ENCODE assay signal across 23 mouse cellular contexts in the genomic region with DNA sequence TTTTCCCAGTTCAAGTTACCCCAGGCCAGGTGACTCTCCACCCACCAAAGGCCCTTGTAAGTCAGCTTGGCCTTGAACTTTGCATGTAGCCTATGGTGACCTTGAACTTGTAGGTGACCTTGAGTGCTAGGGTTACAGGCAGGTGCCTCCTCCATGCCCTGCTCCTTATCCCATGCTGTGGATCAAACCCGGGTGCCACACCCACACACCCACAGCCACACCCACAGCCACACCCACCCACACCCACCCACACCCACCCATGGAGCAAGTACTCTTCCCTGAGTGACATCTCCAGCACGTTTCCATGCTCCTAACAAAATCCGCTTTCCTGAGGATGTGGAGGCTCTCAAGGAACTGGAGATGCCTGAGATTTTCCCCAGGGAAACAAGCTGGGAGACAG.
DNase-seq lines count a peak whose midpoint lies in the region; ATAC-seq and TF ChIP-seq lines count a peak whose summit lies in the region.
"Had no signal": no experiment of that assay in that cellular context is flagged by ENCODE, and none has a peak within 500 bp of the region (broad histone marks: within the 10 kb centered on the region; RNA-seq: fewer than 3 reads in every experiment).

No protein-coding gene starts in this region.

- no peak for TF ChIP-seq CTCF in MEL (IDR thresholded peaks at IDR 0.05 in 2 of 3, conservative IDR thresholded peaks at IDR 0.05 in 1 of 3; ENCODE audit: control insufficient read depth in 1 of 3, insufficient read depth in 1 of 3, low read depth in 2 of 3, low read length in 3 of 3, poor library complexity in 1 of 3, severe bottlenecking in 1 of 3)

- 0 out of 2 replicates have a peak, but pooled peaks have one; percentile 25 for ATAC-seq in heart, embryonic 12.5 days (ENCODE audit: insufficient number of reproducible peaks, low FRiP score)
- ATAC-seq in liver, embryonic 11.5 days (replicated peaks; ENCODE audit: low FRiP score), result peak; percentile 54; the same call in 1 of the 2 replicates
- peak; percentile 49; the same call in 1 of the 2 replicates for ATAC-seq in liver, embryonic 15.5 days (ENCODE audit: insufficient read depth)
- ATAC-seq: forebrain, embryonic 16.5 days; hindbrain, embryonic 16.5 days; inflammation-experienced regulatory T-cells, adult 6 months had no signal

- peaks cover 17% of the 10 kb centered on the region for H3K4me1 ChIP-seq in heart, embryonic 12.5 days (replicated peaks)
- peaks cover 1 to 19% of the 10 kb centered on the region in 2 experiments for H3K4me1 ChIP-seq in MEL (ENCODE audit: control insufficient read depth in 1 of 2, insufficient read depth in 2 of 2, low read length in 2 of 2)
- H3K4me1 ChIP-seq in liver, embryonic 11.5 days (replicated peaks; ENCODE audit: control insufficient read depth, insufficient read depth, low read length), result 0 out of 2 replicates have a peak, but pooled peaks cover 4% of the 10 kb centered on the region
- peaks cover 16% of the 10 kb centered on the region for H3K4me1 ChIP-seq in liver, embryonic 15.5 days (replicated peaks)

- TF ChIP-seq POLR2A in MEL (IDR thresholded peaks at IDR 0.05; ENCODE audit: control insufficient read depth in 1 of 2, insufficient read depth in 1 of 2, low read depth in 1 of 2, low read length in 2 of 2, poor library complexity in 1 of 2), result no peak

- DNase-seq in heart, adult 18-20 months, result no peak
- peak; percentile 22 for DNase-seq in MEL (ENCODE audit: low read depth, low spot score)
- DNase-seq in liver, embryonic 11.5 days (ENCODE audit: low spot score), result no peak
- no peak for DNase-seq in adrenal gland, adult 8-10 months
- DNase-seq in adrenal gland, postnatal 4 days (ENCODE audit: low spot score in 2 of 2), result no peak
- no peak for DNase-seq in urinary bladder, postnatal 36 days (ENCODE audit: low spot score in 2 of 2)
- DNase-seq: adrenal gland, adult 2 months; adrenal gland, postnatal 36 days; cerebellum, adult 11 months; cerebellum, adult 8-10 months; cerebellum, postnatal 14 days; embryo, embryonic 11 days; gastrocnemius, postnatal 10 days; heart, postnatal 10 days; heart, postnatal 4 days had no signal

- no peak overlapping the region for H3K4me3 ChIP-seq in heart, embryonic 12.5 days
- H3K4me3 ChIP-seq in MEL (ENCODE audit: control insufficient read depth in 1 of 2, insufficient read depth in 1 of 2, low read depth in 2 of 2, low read length in 2 of 2), result no peak overlapping the region
- H3K4me3 ChIP-seq in liver, embryonic 11.5 days (ENCODE audit: low read depth, low read length), result no peak overlapping the region
- no peak overlapping the region for H3K4me3 ChIP-seq in liver, embryonic 15.5 days (replicated peaks)
- H3K4me3 ChIP-seq: embryonic facial prominence, embryonic 15.5 days; erythroblast, embryonic 14.5 days; hindbrain, embryonic 12.5 days had no signal

- no peak for TF ChIP-seq RAD21 in MEL (IDR thresholded peaks at IDR 0.05; ENCODE audit: low read depth, low read length)

- 74% methylated on average over 3 of the region's 3 CpGs for WGBS in heart, embryonic 12.5 days
- 44% methylated on average over 3 of the region's 3 CpGs for WGBS in liver, embryonic 11.5 days
- 45% methylated on average over 3 of the region's 3 CpGs for WGBS in liver, embryonic 15.5 days (ENCODE audit: insufficient replicate concordance)

- no peaks in the 10 kb centered on the region for H3K27me3 ChIP-seq in heart, embryonic 12.5 days (replicated peaks)
- H3K27me3 ChIP-seq in MEL (ENCODE audit: control insufficient read depth in 1 of 2, insufficient read depth in 2 of 2, low read length in 2 of 2), result no peaks in the 10 kb centered on the region
- no peaks in the 10 kb centered on the region for H3K27me3 ChIP-seq in liver, embryonic 11.5 days (replicated peaks; ENCODE audit: control insufficient read depth, insufficient read depth, low read length)
- no peaks in the 10 kb centered on the region for H3K27me3 ChIP-seq in liver, embryonic 15.5 days
- H3K27me3 ChIP-seq: embryonic facial prominence, embryonic 15.5 days; hindbrain, embryonic 12.5 days had no signal

- peaks cover 4% of the 10 kb centered on the region; the same call in 1 of the 2 replicates for H3K36me3 ChIP-seq in heart, embryonic 12.5 days
- H3K36me3 ChIP-seq in MEL (ENCODE audit: control insufficient read depth in 1 of 2, insufficient read depth in 2 of 2, low read length in 2 of 2), result peaks cover 0 to 16% of the 10 kb centered on the region in 2 experiments; a peak in 2 of 4 replicates
- H3K36me3 ChIP-seq in liver, embryonic 11.5 days (ENCODE audit: control insufficient read depth, insufficient read depth, low read length), result no peaks in the 10 kb centered on the region
- H3K36me3 ChIP-seq in liver, embryonic 15.5 days (replicated peaks), result no peaks in the 10 kb centered on the region
- H3K36me3 ChIP-seq: embryonic facial prominence, embryonic 15.5 days; hindbrain, embryonic 12.5 days had no signal

- no peak overlapping the region for H3K4me2 ChIP-seq in heart, embryonic 12.5 days
- no peak overlapping the region for H3K4me2 ChIP-seq in liver, embryonic 11.5 days
- no peak overlapping the region for H3K4me2 ChIP-seq in liver, embryonic 15.5 days
- H3K4me2 ChIP-seq: embryonic facial prominence, embryonic 15.5 days; hindbrain, embryonic 12.5 days had no signal

- no peak overlapping the region for H3K27ac ChIP-seq in heart, embryonic 12.5 days (ENCODE audit: poor library complexity, severe bottlenecking)
- no peak overlapping the region for H3K27ac ChIP-seq in MEL (ENCODE audit: control insufficient read depth, low read depth, low read length)
- H3K27ac ChIP-seq in liver, embryonic 11.5 days (ENCODE audit: low read depth, low read length), result no peak overlapping the region
- no peak overlapping the region for H3K27ac ChIP-seq in liver, embryonic 15.5 days (replicated peaks)
- H3K27ac ChIP-seq: embryonic facial prominence, embryonic 15.5 days; hindbrain, embryonic 12.5 days had no signal

- H3K9me3 ChIP-seq in heart, embryonic 12.5 days (replicated peaks), result no peaks in the 10 kb centered on the region
- no peaks in the 10 kb centered on the region for H3K9me3 ChIP-seq in MEL (replicated peaks; ENCODE audit: insufficient read depth, low read length)
- H3K9me3 ChIP-seq in liver, embryonic 11.5 days (ENCODE audit: control insufficient read depth, low read length), result no peaks in the 10 kb centered on the region
- H3K9me3 ChIP-seq in liver, embryonic 15.5 days (replicated peaks), result no peaks in the 10 kb centered on the region
- H3K9me3 ChIP-seq: embryonic facial prominence, embryonic 15.5 days; hindbrain, embryonic 12.5 days had no signal

- no peaks in the 10 kb centered on the region for H3K79me2 ChIP-seq in MEL (ENCODE audit: control insufficient read depth, insufficient read depth, low read length, poor library complexity)

- no peak for TF ChIP-seq EP300 in MEL (IDR thresholded peaks at IDR 0.05; ENCODE audit: low read depth in 1 of 2, low read length in 2 of 2)

- no peak overlapping the region for H3K9ac ChIP-seq in heart, embryonic 12.5 days
- no peak overlapping the region for H3K9ac ChIP-seq in MEL (ENCODE audit: control insufficient read depth, low read depth, low read length, poor library complexity, severe bottlenecking)
- no peak overlapping the region for H3K9ac ChIP-seq in liver, embryonic 11.5 days (ENCODE audit: low read depth, low read length)
- no peak overlapping the region for H3K9ac ChIP-seq in liver, embryonic 15.5 days
- H3K9ac ChIP-seq: embryonic facial prominence, embryonic 15.5 days; hindbrain, embryonic 12.5 days had no signal

TF ChIP-seq in MEL, 35 proteins besides CTCF, POLR2A, EP300 and RAD21:
- TF ChIP-seq JUND (IDR thresholded peaks at IDR 0.05; ENCODE audit: low read depth, low read length) (no peak), ZMIZ1 (IDR thresholded peaks at IDR 0.05; ENCODE audit: low read depth, low read length) (no peak), MYB (IDR thresholded peaks at IDR 0.05; ENCODE audit: low read depth, low read length) (no peak), E2F4 (IDR thresholded peaks at IDR 0.05; ENCODE audit: borderline replicate concordance, low read depth, low read length) (no peak), CHD2 (IDR thresholded peaks at IDR 0.05; ENCODE audit: low read length) (no peak), MXI1 (IDR thresholded peaks at IDR 0.05; ENCODE audit: low read depth, low read length) (no peak), SIN3A (IDR thresholded peaks at IDR 0.05; ENCODE audit: low read length) (no peak), SMC3 (IDR thresholded peaks at IDR 0.05; ENCODE audit: low read depth, low read length) (no peak), KAT2A (conservative IDR thresholded peaks at IDR 0.05; ENCODE audit: low read depth, low read length) (no peak), CHD1 (IDR thresholded peaks at IDR 0.05; ENCODE audit: low read depth, low read length) (no peak)
